Mouse (Mus musculus) intestine, postnatal 0 days (tissue): ENCODE results near the gene Satb1. TPM values are rescaled to one million over a fixed set of nuclear protein-coding genes. Genes with fewer than 3 reads are reported as not detected.

ENCODE experiments used
- ATAC-seq: fragments of 200-750 bp; cut with Nextera tagmentation; 2 replicates; pipeline ENCODE4 v1.8.0; 2017; ENCODE audit warnings: mild to moderate bottlenecking, moderate TSS enrichment, moderate library complexity
- H3K27ac ChIP-seq: fragments of 300-500 bp; sonication (generic); 2 replicates; pipeline ENCODE4 v1.5.1; 2014; ENCODE audit warnings: mild to moderate bottlenecking, low read depth, low read length, moderate library complexity
- H3K27me3 ChIP-seq: fragments of 300-500 bp; sonication (generic); replicated peaks from 2 replicates; pipeline ENCODE4 v1.6.1; 2014; ENCODE audit warnings: low read length, mixed read lengths; ENCODE audit not compliant: control insufficient read depth, insufficient read depth
- H3K36me3 ChIP-seq: fragments of 300-500 bp; sonication (generic); 2 replicates; pipeline ENCODE4 v1.6.1; 2014; ENCODE audit warnings: mild to moderate bottlenecking, moderate library complexity; ENCODE audit not compliant: control insufficient read depth, insufficient read depth
- H3K4me1 ChIP-seq: fragments of 300-500 bp; sonication (generic); replicated peaks from 2 replicates; pipeline ENCODE4 v1.6.1; 2014; ENCODE audit warnings: antibody characterized with exemption, low read length, mixed read lengths; ENCODE audit not compliant: control insufficient read depth, insufficient read depth
- H3K4me2 ChIP-seq: fragments of 300-500 bp; sonication (generic); replicated peaks from 2 replicates; pipeline ENCODE4 v1.6.1; 2014; ENCODE audit warnings: low read depth, mild to moderate bottlenecking, moderate library complexity
- H3K4me3 ChIP-seq: fragments of 300-500 bp; sonication (generic); 2 replicates; pipeline ENCODE4 v1.5.1; 2014; ENCODE audit warnings: low read depth, low read length
- H3K9ac ChIP-seq: fragments of 300-500 bp; sonication (generic); 2 replicates; pipeline ENCODE4 v1.6.1; 2014; ENCODE audit warnings: mild to moderate bottlenecking, low read depth, low read length
- H3K9me3 ChIP-seq: fragments of 300-500 bp; sonication (generic); 2 replicates; pipeline ENCODE4 v1.6.1; 2016; ENCODE audit warnings: mixed run types; ENCODE audit not compliant: control insufficient read depth
- CTCF ChIP-seq: sonication (generic); IDR thresholded peaks from 2 replicates; pipeline ENCODE4 v1.5.1; 2016; ENCODE audit warnings: low read depth, mild to moderate bottlenecking, control low read depth, antibody characterized with exemption, moderate library complexity
- WGBS: fragments of 180-500 bp; shearing (Covaris S2); extraction: QIAGEN DNeasy Blood & Tissue Kit; methylation state at CpG from one replicate; pipeline ENCODE4 v1.1.7; 2014; 5-methylcytosine and 5-hydroxymethylcytosine counted together
- polyA plus RNA-seq: library from polyadenylated mRNA; unstranded; fragments of >200 nt; fragmentation: Nextera tagmentation; extraction: Ambion mirVana; gene quantifications from 2 replicates; pipeline ENCODE4 v1.2.1, GENCODE M21; 2015

Satb1 gene
- polyA plus RNA-seq, 1 experiment from 2014 or later, result 2.0 TPM

DNA sequence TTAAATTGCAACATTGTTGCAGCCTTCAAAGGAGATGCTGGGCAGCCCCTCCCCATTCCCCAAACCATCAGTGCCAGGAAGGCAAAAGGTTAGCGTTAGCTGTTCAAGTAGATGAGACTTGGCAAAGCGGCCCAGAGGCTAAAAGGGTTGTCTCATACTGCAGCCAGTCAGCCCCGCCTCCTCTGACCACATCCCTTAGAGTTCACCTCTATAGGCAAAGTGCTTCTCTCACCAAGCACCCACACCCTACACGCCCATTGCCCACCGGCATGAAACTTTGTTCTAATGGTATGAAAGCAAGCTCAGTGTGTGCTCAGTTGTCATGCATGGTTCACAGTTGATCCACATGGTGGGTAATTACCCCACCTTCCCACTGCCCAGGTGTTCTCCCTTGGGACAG, 43.4 kb upstream of the Satb1 start:
- no peak overlapping the region for H3K4me2 ChIP-seq
- H3K36me3 ChIP-seq, result no peaks in the 10 kb centered on the region
- H3K9me3 ChIP-seq, result no peaks in the 10 kb centered on the region
- no peak overlapping the region for H3K9ac ChIP-seq
- WGBS, result 87% methylated on average over 5 of the region's 5 CpGs
- no peak for ATAC-seq
- no peak overlapping the region for H3K4me3 ChIP-seq
- no peak overlapping the region for H3K27ac ChIP-seq
- H3K27me3 ChIP-seq, result no peaks in the 10 kb centered on the region
- no peaks in the 10 kb centered on the region for H3K4me1 ChIP-seq
- TF ChIP-seq CTCF, result no peak

DNA sequence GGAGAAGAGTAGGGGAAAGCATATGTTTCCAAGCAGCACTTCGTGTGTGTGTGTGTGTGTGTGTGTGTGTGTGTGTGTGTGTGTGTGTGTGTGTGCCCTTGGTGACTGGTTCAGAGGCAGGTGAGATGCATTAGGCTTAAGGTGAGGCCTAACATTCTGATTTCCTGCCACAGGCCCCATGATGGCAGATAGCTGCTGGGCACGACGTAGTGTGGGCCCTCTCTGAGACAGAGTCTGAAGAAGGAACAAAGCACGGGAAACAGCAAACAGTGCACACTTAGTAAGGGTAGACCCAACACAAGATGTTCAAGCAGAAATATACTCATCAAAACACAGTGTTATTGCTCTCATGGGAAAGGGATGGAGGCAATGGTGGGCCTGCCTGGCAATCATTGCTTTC, 24.5 kb upstream of the Satb1 start:
- 81% methylated on average over 4 of the region's 4 CpGs for WGBS
- Histone ChIP-seq H3K4me3 (no peak overlapping the region), H3K27ac (no peak overlapping the region), H3K4me2 (no peak overlapping the region), H3K9ac (no peak overlapping the region), H3K4me1 (no peaks in the 10 kb centered on the region), H3K9me3 (no peaks in the 10 kb centered on the region), H3K36me3 (no peaks in the 10 kb centered on the region), H3K27me3 (no peaks in the 10 kb centered on the region)
- no peak for TF ChIP-seq CTCF
- no peak for ATAC-seq

DNA sequence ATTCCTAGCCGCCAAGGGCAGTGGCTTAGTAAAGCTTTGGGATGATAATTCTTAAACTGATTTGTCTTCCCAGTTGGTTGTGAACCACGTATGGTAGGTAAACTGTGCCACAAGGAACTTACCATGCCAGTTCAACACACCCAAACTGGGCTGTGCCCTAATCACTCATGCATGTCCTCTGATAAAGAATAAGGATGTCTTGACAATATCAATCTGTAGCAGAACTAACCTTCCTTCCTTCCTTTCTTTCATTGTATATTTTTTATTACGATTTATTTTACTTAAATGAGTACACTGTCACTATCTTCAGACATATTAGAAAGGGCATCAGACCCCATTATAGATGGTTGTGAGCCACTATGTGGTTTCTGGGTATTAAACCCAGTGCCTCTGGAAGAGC, 23.2 kb upstream of the Satb1 start:
- Histone ChIP-seq H3K36me3 (no peaks in the 10 kb centered on the region), H3K9me3 (no peaks in the 10 kb centered on the region), H3K4me2 (no peak overlapping the region), H3K4me3 (no peak overlapping the region), H3K9ac (no peak overlapping the region), H3K4me1 (no peaks in the 10 kb centered on the region), H3K27me3 (no peaks in the 10 kb centered on the region), H3K27ac (no peak overlapping the region)
- no peak for TF ChIP-seq CTCF
- WGBS, result 85% methylated on average over 3 of the region's 3 CpGs
- ATAC-seq, result no peak

DNA sequence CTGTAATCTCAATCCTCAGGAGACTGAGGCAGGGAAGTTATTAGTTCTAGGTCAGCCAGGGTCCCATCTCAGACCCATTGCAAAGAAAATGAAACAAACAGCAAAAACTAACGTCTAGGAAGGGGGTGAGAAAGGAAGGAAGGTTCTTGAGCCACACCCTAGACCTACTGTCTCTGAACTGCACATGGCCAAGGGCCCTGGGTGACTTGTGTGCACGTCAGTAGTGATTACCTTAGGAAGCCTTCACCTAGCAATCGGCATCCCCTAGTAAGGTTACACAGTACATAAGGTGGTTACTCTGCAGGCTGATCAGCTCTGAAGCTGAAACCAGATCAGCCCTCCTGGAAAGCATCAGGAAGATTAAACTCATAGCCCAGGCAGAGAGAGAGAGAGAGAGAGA, 22.2 kb upstream of the Satb1 start:
- Histone ChIP-seq H3K4me3 (no peak overlapping the region), H3K4me2 (no peak overlapping the region), H3K27me3 (no peaks in the 10 kb centered on the region), H3K27ac (no peak overlapping the region), H3K9ac (no peak overlapping the region), H3K4me1 (no peaks in the 10 kb centered on the region), H3K36me3 (no peaks in the 10 kb centered on the region), H3K9me3 (no peaks in the 10 kb centered on the region)
- ATAC-seq, result no peak
- TF ChIP-seq CTCF, result no peak
- WGBS, result 78% methylated on average over 3 of the region's 3 CpGs

DNA sequence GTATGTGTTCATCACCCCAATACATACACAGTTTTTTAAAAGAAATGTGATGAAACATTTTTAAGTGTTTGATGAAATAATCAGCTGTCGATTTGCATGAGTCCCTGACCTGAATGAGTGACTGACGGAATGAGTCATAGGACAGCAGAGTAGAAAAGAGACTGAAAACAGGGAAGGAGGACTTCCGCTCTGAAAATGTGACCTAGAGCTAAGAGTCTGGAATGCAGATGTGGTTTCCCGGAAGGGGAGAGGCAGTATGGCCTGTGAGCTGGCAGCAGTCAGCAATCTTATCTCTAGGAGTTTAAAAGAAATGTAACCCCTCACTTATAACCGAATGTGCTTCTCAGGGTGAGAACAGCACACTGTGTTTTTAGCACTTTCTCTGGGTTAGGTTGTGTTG, 20.9 kb upstream of the Satb1 start:
- no peak for ATAC-seq

DNA sequence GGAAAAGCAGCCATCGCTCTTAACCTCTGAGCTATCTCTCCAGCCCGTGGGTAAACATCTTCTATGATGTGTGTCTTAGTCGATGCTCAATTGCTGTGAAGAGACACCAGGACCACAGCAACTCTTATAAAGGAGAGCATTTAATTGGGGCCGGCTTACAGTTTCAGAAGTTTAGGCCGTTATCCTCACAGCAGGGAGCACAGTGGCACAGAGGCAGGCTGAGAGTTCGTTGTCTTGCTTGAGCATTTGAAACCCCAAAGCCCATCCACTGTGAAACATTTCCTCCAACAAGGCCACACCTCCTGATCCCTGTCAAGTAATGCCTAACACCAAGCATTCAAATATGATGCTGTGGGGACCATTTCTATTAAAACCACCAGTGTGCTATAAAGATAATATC, 7.5 kb upstream of the Satb1 start:
- no peak for TF ChIP-seq CTCF
- ATAC-seq, result no peak
- Histone ChIP-seq H3K4me3 (no peak overlapping the region), H3K9me3 (no peaks in the 10 kb centered on the region), H3K9ac (no peak overlapping the region), H3K36me3 (no peaks in the 10 kb centered on the region), H3K4me1 (no peaks in the 10 kb centered on the region), H3K27ac (no peak overlapping the region), H3K4me2 (no peak overlapping the region), H3K27me3 (peaks cover 1% of the 10 kb centered on the region; the same call in 1 of the 2 replicates)
- 80% methylated on average over 6 of the region's 6 CpGs for WGBS

More for the DNA sequence above, 20.9 kb upstream of the Satb1 start:
- no peak overlapping the region for H3K9ac ChIP-seq
- no peak for TF ChIP-seq CTCF
- H3K4me3 ChIP-seq, result no peak overlapping the region
- WGBS, result 63% methylated on average over 5 of the region's 5 CpGs
- no peak overlapping the region for H3K4me2 ChIP-seq
- no peaks in the 10 kb centered on the region for H3K4me1 ChIP-seq
- no peaks in the 10 kb centered on the region for H3K27me3 ChIP-seq
- no peak overlapping the region for H3K27ac ChIP-seq
- H3K9me3 ChIP-seq, result no peaks in the 10 kb centered on the region
- no peaks in the 10 kb centered on the region for H3K36me3 ChIP-seq

DNA sequence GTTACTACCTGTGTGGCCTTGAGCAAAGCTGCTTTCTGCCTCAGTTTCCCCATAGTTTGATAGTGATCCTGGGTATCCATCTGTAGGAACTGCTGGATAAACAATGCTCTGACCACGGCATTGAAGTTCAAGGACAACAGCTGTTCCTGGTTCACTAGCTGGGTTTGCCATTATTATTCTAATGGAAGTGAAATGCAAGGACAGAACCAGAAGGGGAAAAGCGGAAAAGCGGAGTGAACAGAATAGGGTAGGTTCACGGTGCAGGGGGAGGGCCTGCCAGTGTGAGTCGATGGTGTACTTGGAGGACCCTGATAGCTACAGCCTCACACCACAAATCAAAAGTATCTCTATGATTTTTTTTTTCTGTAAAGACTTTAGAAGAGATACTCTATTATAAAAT, 6.4 kb upstream of the Satb1 start:
- ATAC-seq, result no peak
- no peak for TF ChIP-seq CTCF
- no peaks in the 10 kb centered on the region for H3K36me3 ChIP-seq
- 83% methylated on average over 5 of the region's 5 CpGs for WGBS
- no peak overlapping the region for H3K4me3 ChIP-seq
- no peak overlapping the region for H3K9ac ChIP-seq
- no peak overlapping the region for H3K27ac ChIP-seq
- no peaks in the 10 kb centered on the region for H3K4me1 ChIP-seq
- peaks cover 11% of the 10 kb centered on the region; the same call in 1 of the 2 replicates for H3K27me3 ChIP-seq
- no peak overlapping the region for H3K4me2 ChIP-seq
- no peaks in the 10 kb centered on the region for H3K9me3 ChIP-seq
